In the genomic region with DNA sequence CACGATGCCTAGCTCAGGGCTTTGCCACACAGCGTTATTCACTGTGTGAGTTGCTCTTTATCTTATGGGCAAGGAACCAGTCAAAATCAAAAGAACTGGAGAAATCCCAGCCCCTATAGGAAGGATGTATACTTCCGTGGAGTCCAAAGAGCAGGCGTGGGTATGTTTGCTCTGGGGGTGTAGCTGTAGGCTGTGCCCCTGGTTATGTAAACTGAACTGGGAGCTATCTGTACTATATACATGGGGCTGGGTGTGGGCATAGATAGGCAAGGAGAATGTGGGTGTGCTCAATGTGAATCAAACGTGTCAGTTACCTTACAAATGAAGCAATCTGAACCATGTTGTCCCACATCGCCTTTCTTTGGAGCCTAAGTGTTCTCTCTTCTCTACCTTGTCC, we compare ENCODE assay signal across 19 mouse cellular contexts.
DNase-seq lines count a peak whose midpoint lies in the region; ATAC-seq and TF ChIP-seq lines count a peak whose summit lies in the region.
"Had no signal": no experiment of that assay in that cellular context is flagged by ENCODE, and none has a peak within 500 bp of the region (broad histone marks: within the 10 kb centered on the region; RNA-seq: fewer than 3 reads in every experiment).

No protein-coding gene starts in this region.

- H3K27ac ChIP-seq in heart, embryonic 10.5 days: peak overlapping the region; percentile 17
- peak overlapping the region; percentile 78 for H3K27ac ChIP-seq in liver, embryonic 16.5 days (ENCODE audit: low read length)
- 0 out of 2 replicates have a peak overlapping the region, but pooled peaks have one; percentile 25 for H3K27ac ChIP-seq in stomach, postnatal 0 days (replicated peaks)
- H3K27ac ChIP-seq: kidney, postnatal 0 days; left cerebral cortex, adult 2 months; neural tube, embryonic 12.5 days had no signal

- WGBS in heart, embryonic 10.5 days: 60% methylated on average over 6 of the region's 6 CpGs
- WGBS in liver, embryonic 16.5 days (ENCODE audit: insufficient replicate concordance): 12% methylated on average over 6 of the region's 6 CpGs
- 52% methylated on average over 6 of the region's 6 CpGs for WGBS in stomach, postnatal 0 days

- peak; percentile 59 for ATAC-seq in liver, embryonic 16.5 days (ENCODE audit: low read depth)
- ATAC-seq in stomach, postnatal 0 days (ENCODE audit: low FRiP score, low TSS enrichment): peak; percentile 86
- ATAC-seq: forebrain, embryonic 16.5 days; inflammation-experienced regulatory T-cells, adult 6 months had no signal

- no peak for DNase-seq in heart, embryonic 10.5 days (ENCODE audit: low spot score)
- no peak for DNase-seq in heart, adult 8-10 months (ENCODE audit: low spot score)
- peak; percentile 12 for DNase-seq in right cerebral cortex, adult 18-20 months
- DNase-seq in right cerebral cortex, postnatal 25 days: no peak
- DNase-seq in stomach, postnatal 0 days (ENCODE audit: low spot score): peak; percentile 77
- no peak for DNase-seq in layer of hippocampus, postnatal 25 days (ENCODE audit: extremely low spot score in 1 of 2, low spot score in 1 of 2)
- DNase-seq in thymus, postnatal 25 days: no peak
- DNase-seq: adrenal gland, adult 2 months; cerebellum, adult 11 months; cerebellum, postnatal 25 days; heart, adult 11 months; thymus, adult 2 months had no signal

- TF ChIP-seq EP300 in stomach, postnatal 0 days (optimal IDR thresholded peaks at IDR 0.05): no peak

- no peaks in the 10 kb centered on the region for H3K36me3 ChIP-seq in heart, embryonic 10.5 days
- no peaks in the 10 kb centered on the region for H3K36me3 ChIP-seq in liver, embryonic 16.5 days (ENCODE audit: control insufficient read depth, insufficient read depth)
- H3K36me3 ChIP-seq in stomach, postnatal 0 days (ENCODE audit: control insufficient read depth, insufficient read depth, low read length): no peaks in the 10 kb centered on the region
- H3K36me3 ChIP-seq: neural tube, embryonic 12.5 days had no signal

- H3K9ac ChIP-seq in liver, embryonic 16.5 days (ENCODE audit: low read depth, low read length): peak overlapping the region; percentile 42; the same call in 1 of the 2 replicates
- no peak overlapping the region for H3K9ac ChIP-seq in stomach, postnatal 0 days (ENCODE audit: low read length)
- H3K9ac ChIP-seq: neural tube, embryonic 12.5 days had no signal

- no peaks in the 10 kb centered on the region for H3K9me3 ChIP-seq in heart, embryonic 10.5 days
- H3K9me3 ChIP-seq in liver, embryonic 16.5 days (replicated peaks; ENCODE audit: control insufficient read depth, low read length): no peaks in the 10 kb centered on the region
- no peaks in the 10 kb centered on the region for H3K9me3 ChIP-seq in stomach, postnatal 0 days (ENCODE audit: control insufficient read depth, low read length)
- H3K9me3 ChIP-seq: neural tube, embryonic 12.5 days had no signal

- no peak overlapping the region for H3K4me3 ChIP-seq in heart, embryonic 10.5 days
- H3K4me3 ChIP-seq in liver, embryonic 16.5 days (ENCODE audit: low read depth, low read length): peak overlapping the region; percentile 11; the same call in 1 of the 2 replicates
- no peak overlapping the region for H3K4me3 ChIP-seq in stomach, postnatal 0 days (ENCODE audit: low read depth, low read length)
- H3K4me3 ChIP-seq: erythroblast, embryonic 14.5 days; left cerebral cortex, adult 2 months; neural tube, embryonic 12.5 days had no signal

- H3K4me2 ChIP-seq in liver, embryonic 16.5 days (ENCODE audit: low read depth, low read length): peak overlapping the region; percentile 45
- H3K4me2 ChIP-seq in stomach, postnatal 0 days (replicated peaks; ENCODE audit: low read depth): no peak overlapping the region
- H3K4me2 ChIP-seq: neural tube, embryonic 12.5 days had no signal

- H3K4me1 ChIP-seq in heart, embryonic 10.5 days: peaks cover 56% of the 10 kb centered on the region
- peaks cover 76% of the 10 kb centered on the region for H3K4me1 ChIP-seq in liver, embryonic 16.5 days (ENCODE audit: control insufficient read depth, low read depth, low read length)
- peaks cover 8% of the 10 kb centered on the region for H3K4me1 ChIP-seq in stomach, postnatal 0 days (replicated peaks; ENCODE audit: control insufficient read depth, insufficient read depth)

- peaks cover 8% of the 10 kb centered on the region for H3K27me3 ChIP-seq in heart, embryonic 10.5 days (ENCODE audit: insufficient read depth, poor library complexity, severe bottlenecking)
- no peaks in the 10 kb centered on the region for H3K27me3 ChIP-seq in liver, embryonic 16.5 days (ENCODE audit: control insufficient read depth, insufficient read depth, low read depth, low read length)
- H3K27me3 ChIP-seq in stomach, postnatal 0 days (ENCODE audit: control insufficient read depth, insufficient read depth, low read length): no peaks in the 10 kb centered on the region
- H3K27me3 ChIP-seq: neural tube, embryonic 12.5 days had no signal

- TF ChIP-seq CTCF in stomach, postnatal 0 days (IDR thresholded peaks at IDR 0.05; ENCODE audit: low read depth): no peak

Comparison
In these comparisons a context has a peak if more than half of its experiments do, and no peak if none do; other contexts are left out.
1. DNase-seq: peak in right cerebral cortex, adult 18-20 months (single experiment) and stomach, postnatal 0 days (single experiment); none in heart, embryonic 10.5 days (single experiment), heart, adult 8-10 months (single experiment), right cerebral cortex, postnatal 25 days (single experiment), layer of hippocampus, postnatal 25 days (0 of 2) and thymus, postnatal 25 days (single experiment).
2. H3K27ac ChIP-seq: peak in every context shown above with its lines; median percentile 78 in liver, embryonic 16.5 days; 25 in stomach, postnatal 0 days; 17 in heart, embryonic 10.5 days.